Mouse (Mus musculus): ENCODE results near the gene Hif3a.

DNA sequence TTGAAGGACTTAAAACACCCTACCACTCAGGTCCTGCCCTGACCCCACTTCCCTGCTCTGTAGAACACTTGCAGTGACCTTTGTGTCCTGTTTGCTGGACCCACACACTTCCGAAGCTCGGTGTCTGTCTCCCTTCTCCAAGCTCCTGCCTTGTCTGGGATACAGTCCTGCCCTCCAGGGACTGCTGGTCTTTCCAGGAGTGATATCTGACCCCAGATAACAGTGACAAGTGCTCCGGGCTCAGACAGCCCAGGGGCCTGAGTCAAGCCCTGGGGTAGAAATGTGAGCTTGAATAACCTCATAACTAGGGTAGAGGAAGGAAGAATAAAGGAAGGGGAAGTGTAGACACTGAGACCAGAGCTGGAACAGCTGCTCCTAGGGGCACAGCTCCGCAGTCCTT is 38.5 kb downstream of the Hif3a start:
- TF ChIP-seq ZMIZ1 (IDR thresholded peaks at IDR 0.05; ENCODE audit: low read depth, low read length) = no peak
- no peak for TF ChIP-seq TBP (conservative IDR thresholded peaks at IDR 0.05; ENCODE audit: low read depth, low read length)
- no peak for TF ChIP-seq MAX (IDR thresholded peaks at IDR 0.05; ENCODE audit: low read length)
- no peak for TF ChIP-seq EP300 (IDR thresholded peaks at IDR 0.05; ENCODE audit: low read length)
- TF ChIP-seq ZC3H11A (IDR thresholded peaks at IDR 0.05; ENCODE audit: low read depth, low read length) = no peak
- no peak for TF ChIP-seq ZKSCAN1 (IDR thresholded peaks at IDR 0.05; ENCODE audit: borderline replicate concordance, low read depth, low read length)

Measured in CH12.LX (cell line).